Mouse (Mus musculus) spleen, adult 2 months (tissue): Measurements from ENCODE around the gene Zswim5. TPM values are rescaled to one million over a fixed set of nuclear protein-coding genes. Genes with fewer than 3 reads are reported as not detected.

Experiments used
- DNase-seq, 2 experiments: peaks; one replicate each; pipeline versions ENCODE4 v3.0.0 to v3.0.0-alpha.2; 2012 to 2021; ENCODE audit warnings: low spot score in 2 of 2, low read depth in 1 of 2
- H3K27ac ChIP-seq: fragments of 200-500 bp; 2 replicates; pipeline ENCODE4 v1.5.1; 2012; ENCODE audit warnings: low read length, inconsistent platforms; ENCODE audit not compliant: insufficient read depth
- H3K27me3 ChIP-seq: fragments of 200-500 bp; 2 replicates; pipeline ENCODE4 v1.6.1; 2012; ENCODE audit warnings: mild to moderate bottlenecking, moderate library complexity, low read length, inconsistent platforms; ENCODE audit not compliant: control insufficient read depth, insufficient read depth
- H3K36me3 ChIP-seq: fragments of 200-500 bp; 2 replicates; pipeline ENCODE4 v1.6.1; 2012; ENCODE audit warnings: mild to moderate bottlenecking, low read length, inconsistent platforms; ENCODE audit not compliant: control insufficient read depth, insufficient read depth
- H3K4me1 ChIP-seq: fragments of 200-500 bp; 2 replicates; pipeline ENCODE4 v1.6.1; 2011; ENCODE audit warnings: inconsistent platforms; ENCODE audit not compliant: control insufficient read depth, insufficient read depth, insufficient read length
- H3K4me3 ChIP-seq: fragments of 200-500 bp; 2 replicates; pipeline ENCODE4 v1.5.1; 2011; ENCODE audit warnings: mild to moderate bottlenecking, inconsistent platforms; ENCODE audit not compliant: insufficient read depth, insufficient read length; ENCODE audit errors: extremely low read depth
- CTCF ChIP-seq: fragments of 200-500 bp; IDR thresholded peaks from 2 replicates; pipeline ENCODE4 v1.5.1; 2011; ENCODE audit warnings: mild to moderate bottlenecking, inconsistent platforms; ENCODE audit not compliant: insufficient read depth, insufficient read length, insufficient replicate concordance; ENCODE audit errors: extremely low read depth
- POLR2A ChIP-seq: fragments of 200-500 bp; IDR thresholded peaks from 2 replicates; pipeline ENCODE4 v1.6.1; 2011; ENCODE audit warnings: low read depth, low read length, inconsistent platforms
- WGBS: fragments of 180-500 bp; shearing (Covaris S2); methylation state at CpG from one replicate; pipeline ENCODE4 v1.1.7; 2018; 5-methylcytosine and 5-hydroxymethylcytosine counted together
- polyA plus RNA-seq: library from polyadenylated mRNA; depleted of rRNA; stranded (reverse); fragments of >200 nt; gene quantifications from 2 replicates; pipeline ENCODE4 v1.2.3, GENCODE M21; 2012

The Zswim5 gene
- polyA plus RNA-seq, 1 experiment, result 0.07 TPM

DNA sequence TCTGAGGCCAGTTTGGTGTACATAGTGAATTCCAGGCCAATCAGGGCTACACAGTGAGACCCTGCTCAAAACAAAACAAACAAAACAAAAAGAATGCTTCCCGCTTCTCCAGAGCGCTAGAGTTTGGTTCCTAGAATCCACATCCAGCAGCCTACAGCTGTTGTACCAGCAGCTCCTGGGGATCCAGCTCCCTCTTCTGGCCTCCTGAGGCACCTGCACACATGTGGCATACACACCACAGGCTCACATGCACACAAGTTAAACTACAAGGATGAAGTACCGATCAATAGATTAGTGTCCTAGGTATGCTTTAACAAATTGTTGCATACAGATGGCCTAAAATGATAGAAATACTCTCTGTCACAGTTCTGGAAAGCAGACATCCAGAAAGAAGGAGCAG, 32.9 kb upstream of the Zswim5 start:
- Histone ChIP-seq H3K4me3 (no peak overlapping the region), H3K36me3 (no peaks in the 10 kb centered on the region), H3K27me3 (peaks cover 2% of the 10 kb centered on the region; the same call in 1 of the 2 replicates), H3K4me1 (no peaks in the 10 kb centered on the region), H3K27ac (no peak overlapping the region)
- TF ChIP-seq POLR2A (no peak), CTCF (no peak)
- DNase-seq, result no peak
- WGBS, result 93% methylated on average over 3 of the region's 3 CpGs

DNA sequence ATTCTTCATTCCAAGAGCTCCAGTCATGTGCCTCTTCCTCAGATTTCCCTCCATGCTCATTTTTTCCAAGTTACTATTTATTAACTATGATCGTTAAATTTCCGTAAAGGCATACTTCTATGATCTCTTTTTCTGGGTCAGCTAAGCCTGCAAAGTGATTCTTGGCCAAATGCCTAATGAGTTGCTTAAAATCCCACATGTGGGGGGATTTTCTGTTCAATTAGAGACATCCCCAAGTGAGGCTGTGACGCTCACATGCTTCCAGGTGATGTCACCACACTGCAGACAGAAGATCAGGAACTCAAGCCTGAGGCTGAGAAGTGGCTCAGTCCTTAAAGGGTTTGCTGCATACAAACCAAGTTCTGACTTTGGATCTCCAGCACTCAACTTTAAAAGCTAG, 27.3 kb upstream of the Zswim5 start:
- 85% methylated on average over 3 of the region's 3 CpGs for WGBS
- no peaks in the 10 kb centered on the region for H3K27me3 ChIP-seq
- TF ChIP-seq CTCF, result no peak
- no peak for TF ChIP-seq POLR2A
- no peak overlapping the region for H3K4me3 ChIP-seq
- no peaks in the 10 kb centered on the region for H3K4me1 ChIP-seq
- H3K27ac ChIP-seq, result no peak overlapping the region
- no peak for DNase-seq
- no peaks in the 10 kb centered on the region for H3K36me3 ChIP-seq

- Histone ChIP-seq H3K36me3 (no peaks in the 10 kb centered on the region), H3K4me3 (no peak overlapping the region), H3K27me3 (no peaks in the 10 kb centered on the region), H3K27ac (no peak overlapping the region), H3K4me1 (no peaks in the 10 kb centered on the region)
- WGBS, result 49% methylated on average over 2 of the region's 2 CpGs
- TF ChIP-seq CTCF (no peak), POLR2A (no peak)
- DNase-seq, result no peak
Observed at GRCm38 (mm10) chr4:116854286-116854685, 22.9 kb upstream of the Zswim5 start.

- Histone ChIP-seq H3K27ac (no peak overlapping the region), H3K4me3 (no peak overlapping the region), H3K4me1 (no peaks in the 10 kb centered on the region), H3K36me3 (no peaks in the 10 kb centered on the region), H3K27me3 (no peaks in the 10 kb centered on the region)
- no peak for TF ChIP-seq POLR2A
- no peak for TF ChIP-seq CTCF
- no peak for DNase-seq
- 80% methylated on average over 10 of the region's 10 CpGs for WGBS
Observed at GRCm38 (mm10) chr4:116857203-116857602, 20.0 kb upstream of the Zswim5 start.

DNA sequence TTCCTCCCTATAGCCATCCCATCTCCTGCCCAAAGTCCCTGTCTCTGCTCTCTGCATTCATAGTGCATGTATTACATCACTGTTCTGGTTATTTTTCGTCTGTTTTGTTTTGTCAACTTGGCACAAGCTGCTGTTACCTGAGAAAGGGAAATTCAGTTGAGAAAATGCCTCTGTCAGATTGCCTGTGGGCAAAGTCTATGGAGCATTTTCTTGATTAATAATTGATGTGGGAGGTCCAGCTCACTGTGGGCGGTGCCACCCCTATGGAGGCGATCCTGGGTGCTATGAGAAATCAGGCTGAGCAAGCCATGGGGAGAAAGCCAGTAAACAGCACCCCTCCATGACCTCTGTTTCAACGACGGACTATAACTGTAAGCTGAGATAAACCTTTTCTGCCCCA, 17.5 kb upstream of the Zswim5 start:
- H3K27me3 ChIP-seq, result no peaks in the 10 kb centered on the region
- H3K36me3 ChIP-seq, result no peaks in the 10 kb centered on the region
- no peak for TF ChIP-seq POLR2A
- TF ChIP-seq CTCF, result no peak
- 74% methylated on average over 5 of the region's 5 CpGs for WGBS
- no peaks in the 10 kb centered on the region for H3K4me1 ChIP-seq
- H3K4me3 ChIP-seq, result no peak overlapping the region
- DNase-seq, result no peak
- H3K27ac ChIP-seq, result no peak overlapping the region

- no peak overlapping the region for H3K27ac ChIP-seq
- H3K27me3 ChIP-seq, result no peaks in the 10 kb centered on the region
- no peaks in the 10 kb centered on the region for H3K36me3 ChIP-seq
- 75% methylated on average over 8 of the region's 8 CpGs for WGBS
- TF ChIP-seq CTCF (no peak), POLR2A (no peak)
- no peaks in the 10 kb centered on the region for H3K4me1 ChIP-seq
- DNase-seq, result no peak
- H3K4me3 ChIP-seq, result no peak overlapping the region
Observed at GRCm38 (mm10) chr4:116862023-116862422, 15.2 kb upstream of the Zswim5 start.

- no peaks in the 10 kb centered on the region; the same call in 1 of the 2 replicates for H3K27me3 ChIP-seq
- H3K36me3 ChIP-seq, result no peaks in the 10 kb centered on the region
- TF ChIP-seq CTCF, result no peak
- no peak for TF ChIP-seq POLR2A
- 45% methylated on average over 3 of the region's 3 CpGs for WGBS
- H3K4me1 ChIP-seq, result no peaks in the 10 kb centered on the region
- no peak overlapping the region for H3K4me3 ChIP-seq
- DNase-seq, result no peak
- H3K27ac ChIP-seq, result no peak overlapping the region
Observed at GRCm38 (mm10) chr4:116869898-116870297, 7.3 kb upstream of the Zswim5 start.
